Mouse (Mus musculus) left cerebral cortex, postnatal 10 days (tissue): ENCODE measurements around the gene Pdlim7. TPM values are rescaled to one million over a fixed set of nuclear protein-coding genes. Genes with fewer than 3 reads are reported as not detected.
A peak's percentile ranks its signal among the peaks of the same experiment; 100 is the strongest.

ENCODE experiments used
- DNase-seq, 2 experiments: peaks; one replicate each; pipeline ENCODE4 v3.0.0; 2021 to 2022; ENCODE audit warnings: low spot score in 2 of 2, mixed read lengths in 1 of 2; ENCODE audit errors: extremely low spot score in 1 of 2
- intact Hi-C: fragments of 180-260 bp; cut with DNase I; formaldehyde crosslinking; loops from one replicate; pipeline ENCODE4 v1.15.1; 2025
- total RNA-seq, 2 experiments: library from RNA; stranded (reverse); gene quantifications; 2 replicates each; pipeline ENCODE4 v1.2.3; 2021

Gene Pdlim7
- total RNA-seq, 2 experiments from 2014 or later = 60.1 to 61.4 TPM

GRCm38 (mm10) chr13:55473076-55473831, 40.2 kb downstream of the Pdlim7 start:
- intact Hi-C loops = no loop called here
- no peak for DNase-seq

- intact Hi-C loops = no loop called here
Measured at GRCm38 (mm10) chr13:55472132-55473022, 41.1 kb downstream of the Pdlim7 start.

GRCm38 (mm10) chr13:55471819-55472131, 41.7 kb downstream of the Pdlim7 start:
- intact Hi-C loops = loop anchor here (2.0 kb wide), 1 partner anchor 51 kb away; no protein-coding TSS in a partner anchor
- DNase-seq = no peak

More at GRCm38 (mm10) chr13:55472132-55473022, 41.1 kb downstream of the Pdlim7 start:
- DNase-seq = peak in 1 of 2 experiments; percentile 83

- peak; percentile 79 to 91 for DNase-seq
- intact Hi-C loops = loop anchor here (2.0 kb wide), 1 partner anchor 50 kb away; no protein-coding TSS in a partner anchor
Measured at GRCm38 (mm10) chr13:55471156-55471818, 42.2 kb downstream of the Pdlim7 start.

- intact Hi-C loops = loop anchor here (2.0 kb wide), 1 partner anchor 50 kb away; no protein-coding TSS in a partner anchor
- no peak for DNase-seq
Measured at GRCm38 (mm10) chr13:55470372-55470771, 43.1 kb downstream of the Pdlim7 start.

GRCm38 (mm10) chr13:55468851-55469560, 44.5 kb downstream of the Pdlim7 start:
- intact Hi-C loops = no loop called here
- peak in 1 of 2 experiments; percentile 73 for DNase-seq

- no peak for DNase-seq
- intact Hi-C loops = no loop called here
Measured at GRCm38 (mm10) chr13:55465830-55466440, 47.5 kb downstream of the Pdlim7 start.

- intact Hi-C loops = no loop called here
- peak in 1 of 2 experiments; percentile 53 for DNase-seq
Measured at GRCm38 (mm10) chr13:55465184-55465583, 48.3 kb downstream of the Pdlim7 start.

- peak in 1 of 2 experiments; percentile 87 for DNase-seq
- intact Hi-C loops = no loop called here
Measured at GRCm38 (mm10) chr13:55464027-55464884, 49.2 kb downstream of the Pdlim7 start, which contains the start of gene Prr7. Gene Prr7, plus strand, starts transcription at chr13:55464267.

- intact Hi-C loops = no loop called here
- DNase-seq = no peak
Measured at GRCm38 (mm10) chr13:55463399-55464026, 50.0 kb downstream of the Pdlim7 start.

- intact Hi-C loops = no loop called here
- DNase-seq = no peak
Measured at GRCm38 (mm10) chr13:55462965-55463364, 50.5 kb downstream of the Pdlim7 start.

GRCm38 (mm10) chr13:55451785-55452549, 61.5 kb downstream of the Pdlim7 start:
- DNase-seq = peak in 1 of 2 experiments; percentile 56
- intact Hi-C loops = no loop called here

GRCm38 (mm10) chr13:55451296-55451695, 62.2 kb downstream of the Pdlim7 start:
- DNase-seq = no peak

GRCm38 (mm10) chr13:55450511-55450980, 62.9 kb downstream of the Pdlim7 start:
- intact Hi-C loops = no loop called here
- peak; percentile 51 to 67 for DNase-seq

More at GRCm38 (mm10) chr13:55451296-55451695, 62.2 kb downstream of the Pdlim7 start:
- intact Hi-C loops = no loop called here

- intact Hi-C loops = no loop called here
- no peak for DNase-seq
Measured at GRCm38 (mm10) chr13:55449679-55450441, 63.6 kb downstream of the Pdlim7 start.
